Mouse (Mus musculus) forebrain, embryonic 16.5 days (tissue): ENCODE data around the gene Bcl2a1a. TPM values are rescaled to one million over a fixed set of nuclear protein-coding genes. Genes with fewer than 3 reads are reported as not detected.
A peak's percentile ranks its signal among the peaks of the same experiment; 100 is the strongest.
"Not testable (repeated sequence)": the region's sequence is repeated elsewhere in the genome, so short reads cannot be mapped to it uniquely, and the experiment has no call there.

Experiments
- ATAC-seq: fragments of 200-750 bp; cut with Nextera tagmentation; 2 replicates; pipeline ENCODE4 v1.8.0; 2017; ENCODE audit warnings: mild to moderate bottlenecking, moderate library complexity
- H3K27ac ChIP-seq: fragments of 300-500 bp; sonication (generic); 2 replicates; pipeline ENCODE4 v1.5.1; 2014; ENCODE audit warnings: low read length, control low read depth
- H3K27me3 ChIP-seq: fragments of 300-500 bp; sonication (generic); replicated peaks from 2 replicates; pipeline ENCODE4 v1.6.1; 2014; ENCODE audit warnings: low read length; ENCODE audit not compliant: control insufficient read depth, insufficient read depth
- H3K36me3 ChIP-seq: fragments of 300-500 bp; sonication (generic); 2 replicates; pipeline ENCODE4 v1.6.1; 2014; ENCODE audit not compliant: control insufficient read depth, insufficient read depth
- H3K4me1 ChIP-seq: fragments of 300-500 bp; sonication (generic); replicated peaks from 2 replicates; pipeline ENCODE4 v1.6.1; 2014; ENCODE audit warnings: low read length; ENCODE audit not compliant: control insufficient read depth, insufficient read depth
- H3K4me2 ChIP-seq: fragments of 300-500 bp; sonication (generic); 2 replicates; pipeline ENCODE4 v1.6.1; 2014; ENCODE audit warnings: mild to moderate bottlenecking, low read length, control low read depth
- H3K4me3 ChIP-seq: fragments of 300-500 bp; sonication (generic); replicated peaks from 2 replicates; pipeline ENCODE4 v1.5.1; 2014; ENCODE audit warnings: mild to moderate bottlenecking, low read length, control low read depth
- H3K9ac ChIP-seq: fragments of 300-500 bp; sonication (generic); replicated peaks from 2 replicates; pipeline ENCODE4 v1.6.1; 2014; ENCODE audit warnings: low read depth, low read length, control low read depth
- H3K9me3 ChIP-seq: fragments of 300-500 bp; sonication (generic); 2 replicates; pipeline ENCODE4 v1.6.1; 2016; ENCODE audit warnings: low read length; ENCODE audit not compliant: control insufficient read depth
- WGBS: fragments of 180-500 bp; shearing (Covaris S2); extraction: QIAGEN DNeasy Blood & Tissue Kit; methylation state at CpG from one replicate; pipeline ENCODE4 v1.1.7; 2014; 5-methylcytosine and 5-hydroxymethylcytosine counted together
- polyA plus RNA-seq: library from polyadenylated mRNA; unstranded; fragments of >200 nt; fragmentation: Nextera tagmentation; extraction: Ambion mirVana; gene quantifications from 2 replicates; pipeline ENCODE4 v1.2.1, GENCODE M21; 2015

The Bcl2a1a gene
- polyA plus RNA-seq, 1 experiment from 2014 or later, result not detected

DNA sequence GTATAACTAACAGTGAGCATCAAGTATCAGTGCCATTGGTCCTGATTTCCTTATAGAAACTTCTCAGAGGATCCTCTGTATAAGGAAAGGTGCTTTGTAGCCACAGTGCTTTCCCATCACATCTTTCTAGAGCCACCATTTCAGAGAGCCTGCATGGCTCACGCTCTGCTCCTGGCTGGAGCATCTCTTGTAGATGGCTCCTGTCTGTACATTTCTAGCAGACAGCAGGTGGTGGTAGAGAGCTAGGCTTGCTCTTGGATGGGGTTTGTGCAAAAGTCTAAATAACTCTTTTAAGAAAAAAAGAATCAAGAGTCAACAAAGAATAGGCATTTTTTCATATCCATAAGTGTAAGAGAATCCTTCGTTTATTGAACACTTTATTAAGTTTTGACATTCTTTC lies 12.8 kb downstream of the Bcl2a1a start:
- H3K36me3 ChIP-seq, H3K9ac ChIP-seq, H3K9me3 ChIP-seq, H3K27ac ChIP-seq, H3K4me1 ChIP-seq, H3K4me2 ChIP-seq, H3K4me3 ChIP-seq, H3K27me3 ChIP-seq: not testable (repeated sequence)
- no CpG with 5 or more reads among the region's 2 CpGs for WGBS
- peak; percentile 54; the same call in 1 of the 2 replicates for ATAC-seq

DNA sequence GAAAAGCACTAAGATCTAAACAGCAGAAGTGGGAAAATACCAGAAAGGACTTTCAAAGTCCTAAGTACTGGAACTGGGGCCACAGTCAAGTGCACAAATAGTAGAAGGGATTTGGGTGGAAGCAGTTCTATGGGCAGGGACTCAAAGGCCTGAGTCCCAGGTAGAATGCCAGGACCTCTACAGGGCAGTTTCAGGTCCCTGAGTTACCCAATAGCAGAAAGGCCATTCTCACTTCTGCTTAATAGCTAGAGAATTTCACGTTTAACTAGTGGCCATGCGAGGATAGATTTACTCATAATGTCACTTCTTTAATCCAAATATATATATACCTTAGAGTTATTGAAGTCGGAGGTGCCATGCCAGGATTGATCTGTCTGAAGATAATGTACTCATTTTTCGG lies 20.2 kb downstream of the Bcl2a1a start:
- 85% methylated on average over 4 of the region's 4 CpGs for WGBS
- H3K9me3 ChIP-seq, H3K4me3 ChIP-seq, H3K27me3 ChIP-seq, H3K4me2 ChIP-seq, H3K9ac ChIP-seq, ATAC-seq, H3K36me3 ChIP-seq, H3K27ac ChIP-seq, H3K4me1 ChIP-seq: not testable (repeated sequence)

DNA sequence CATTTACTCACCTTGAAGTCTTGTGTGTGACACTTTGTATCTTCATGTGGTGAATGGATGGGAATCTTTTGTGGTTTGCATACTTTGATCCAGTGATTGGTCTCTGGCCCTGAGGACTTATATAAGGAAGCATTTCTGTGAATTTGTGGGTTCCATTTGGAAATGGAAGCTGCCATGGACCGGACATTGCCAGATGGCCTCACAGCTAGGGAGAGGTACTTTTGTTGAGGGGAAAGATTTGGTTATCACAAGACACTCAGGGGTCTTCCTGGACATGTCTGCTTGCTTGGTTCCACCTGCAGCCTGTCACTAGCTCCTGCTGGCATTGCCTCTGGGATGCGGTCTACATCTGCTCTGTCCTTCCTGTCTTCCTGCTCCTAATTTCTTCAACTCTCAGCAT lies 23.1 kb downstream of the Bcl2a1a start:
- H3K36me3 ChIP-seq, H3K4me1 ChIP-seq, H3K9me3 ChIP-seq, H3K27ac ChIP-seq, H3K9ac ChIP-seq, ATAC-seq, H3K4me2 ChIP-seq, H3K4me3 ChIP-seq, H3K27me3 ChIP-seq: not testable (repeated sequence)
- 93% methylated on average over 2 of the region's 2 CpGs for WGBS

DNA sequence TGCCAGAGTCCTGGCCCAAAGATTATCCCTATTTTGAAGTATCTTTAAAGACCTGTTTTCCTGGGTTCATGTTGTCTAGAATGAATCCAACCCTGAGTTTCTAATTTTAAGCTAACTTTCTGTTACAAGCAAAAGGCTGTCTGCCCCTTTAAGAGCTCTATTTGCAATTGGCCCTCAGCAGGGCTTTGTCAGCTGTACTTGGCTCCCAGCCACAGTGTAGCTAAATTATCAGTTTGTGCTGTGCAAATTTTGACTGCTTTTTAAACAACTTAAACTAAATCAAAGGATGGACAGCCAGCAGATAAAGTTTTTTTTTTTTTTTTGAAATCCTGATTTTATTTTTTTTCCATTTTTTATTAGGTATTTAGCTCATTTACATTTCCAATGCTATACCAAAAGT lies 44.8 kb downstream of the Bcl2a1a start:
- not testable (repeated sequence) for H3K4me1 ChIP-seq, H3K4me2 ChIP-seq, H3K9me3 ChIP-seq, H3K27ac ChIP-seq, H3K4me3 ChIP-seq, ATAC-seq, H3K36me3 ChIP-seq, H3K27me3 ChIP-seq, H3K9ac ChIP-seq

Other genes with a start within 250 kb of the Bcl2a1a start
- gene Mthfsl, start 236.6 kb upstream of the Bcl2a1a start, polyA plus RNA-seq, result 29.3 and 36.6 TPM in 2 replicates
- gene Bcl2a1d, start 225.0 kb upstream of the Bcl2a1a start, polyA plus RNA-seq, result not detected in 2 replicates
- not detected in 2 replicates for gene Trim43c, start 117.7 kb upstream of the Bcl2a1a start, polyA plus RNA-seq
- not detected in 2 replicates for gene Trim43b, start 135.9 kb downstream of the Bcl2a1a start, polyA plus RNA-seq
- 1.1 TPM in 2 replicates for gene Bcl2a1b, start 242.3 kb downstream of the Bcl2a1a start, polyA plus RNA-seq
- not detected in 2 replicates for gene Gm29094, start 242.5 kb downstream of the Bcl2a1a start, polyA plus RNA-seq